Mouse (Mus musculus) large intestine, adult 2 months (tissue): ENCODE data around the gene Zmynd15. TPM values are rescaled to one million over a fixed set of nuclear protein-coding genes. Genes with fewer than 3 reads are reported as not detected.
A peak's percentile ranks its signal among the peaks of the same experiment; 100 is the strongest.

Source experiments
- DNase-seq: peaks from one replicate; pipeline ENCODE4 v3.0.0-alpha.2; 2012; ENCODE audit warnings: low read depth, low spot score
- whole genome bisulfite sequencing: fragments of 180-500 bp; shearing (Covaris S2); methylation state at CpG from one replicate; pipeline ENCODE4 v1.1.7; 2018; 5-methylcytosine and 5-hydroxymethylcytosine counted together
- polyA plus RNA-seq: library from polyadenylated mRNA; depleted of rRNA; stranded (reverse); fragments of >200 nt; gene quantifications from 2 replicates; pipeline ENCODE4 v1.2.3, GENCODE M21; 2012; rRNA removed

Gene Zmynd15
- polyA plus RNA-seq, 1 experiment, result 4.6 TPM

- DNase-seq, result no peak
- WGBS, result 50% methylated on average over 14 of the region's 14 CpGs
Observed at GRCm38 (mm10) chr11:70499566-70500475, 40.6 kb downstream of the Zmynd15 start.

- no peak for DNase-seq
- WGBS, result 46% methylated on average over 1 of the region's 1 CpGs
Observed at GRCm38 (mm10) chr11:70500476-70500812, 41.2 kb downstream of the Zmynd15 start.

DNA sequence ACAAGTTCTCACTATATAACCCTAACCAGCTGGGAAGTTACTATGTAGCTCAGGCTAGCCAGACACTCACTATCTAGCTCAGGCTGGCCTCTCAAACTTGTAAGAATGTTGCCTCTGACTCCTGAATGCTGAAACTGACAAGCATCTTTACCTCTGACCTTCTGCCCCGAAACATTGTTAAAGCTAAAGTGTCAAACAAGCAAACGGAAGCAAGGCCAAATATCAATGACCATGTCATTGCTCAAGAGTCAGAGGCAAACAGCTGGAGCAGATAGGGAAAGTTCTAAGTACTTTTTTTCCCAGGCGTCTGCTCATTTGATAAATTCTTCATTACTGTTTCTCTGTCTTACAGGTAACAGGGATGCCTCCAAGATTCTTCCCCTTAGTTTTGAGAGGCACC is 42.8 kb downstream of the Zmynd15 start:
- DNase-seq, result no peak
- 73% methylated on average over 3 of the region's 3 CpGs for WGBS

- 26% methylated on average over 9 of the region's 9 CpGs for WGBS
- no peak for DNase-seq
Observed at GRCm38 (mm10) chr11:70504970-70505369, 45.7 kb downstream of the Zmynd15 start, which contains the start of gene Tm4sf5. Gene Tm4sf5 (plus strand): TSS chr11:70505244.

GRCm38 (mm10) chr11:70506385-70506784 is 47.2 kb downstream of the Zmynd15 start:
- WGBS, result 7% methylated on average over 4 of the region's 4 CpGs
- peak; percentile 39 for DNase-seq

GRCm38 (mm10) chr11:70506962-70507515 is 47.8 kb downstream of the Zmynd15 start:
- DNase-seq, result no peak
- 79% methylated on average over 7 of the region's 7 CpGs for WGBS

GRCm38 (mm10) chr11:70509753-70510564 is 50.7 kb downstream of the Zmynd15 start:
- 27% methylated on average over 19 of the region's 19 CpGs for WGBS

DNA sequence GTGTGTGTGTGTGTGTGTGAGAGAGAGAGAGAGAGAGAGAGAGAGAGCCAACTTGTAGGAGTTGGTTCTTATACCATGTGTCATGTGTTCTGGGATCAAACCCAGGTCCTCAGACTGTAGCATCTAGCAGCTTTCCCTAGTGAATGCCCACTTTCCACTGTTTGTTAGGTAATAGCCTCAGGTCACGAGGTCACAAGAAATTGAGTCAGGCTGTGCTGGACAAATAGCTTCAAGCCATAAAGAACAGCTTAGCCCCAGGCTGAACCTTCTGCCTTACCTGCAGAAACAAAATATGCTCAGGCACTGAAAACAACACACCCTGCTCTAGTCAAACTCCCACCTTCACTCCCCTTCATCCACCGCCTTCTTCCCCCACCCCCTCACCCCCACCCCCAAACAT is 52.0 kb downstream of the Zmynd15 start:
- no peak for DNase-seq
- 85% methylated on average over 2 of the region's 2 CpGs for WGBS

More at GRCm38 (mm10) chr11:70509753-70510564, 50.7 kb downstream of the Zmynd15 start:
- DNase-seq, result no peak

DNA sequence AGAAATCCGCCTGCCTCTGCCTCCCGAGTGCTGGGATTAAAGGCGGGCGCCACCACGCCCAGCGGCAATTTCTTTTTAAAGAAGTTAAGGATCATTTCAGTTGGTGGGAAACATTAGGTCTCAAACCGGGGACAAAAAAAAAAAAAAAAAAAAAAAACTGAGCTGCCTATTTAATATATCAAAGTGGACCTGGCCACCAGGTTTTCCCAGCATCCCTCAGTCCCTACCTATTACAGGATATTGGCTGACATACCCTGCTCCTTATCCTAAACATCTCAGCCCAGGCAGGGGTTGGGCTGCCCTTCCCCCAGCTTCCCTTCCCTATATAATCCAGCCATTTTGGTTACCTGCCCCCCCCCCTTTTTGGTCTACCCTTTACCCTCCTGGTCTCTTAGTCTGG is 52.6 kb downstream of the Zmynd15 start:
- no peak for DNase-seq
- 92% methylated on average over 7 of the region's 7 CpGs for WGBS

GRCm38 (mm10) chr11:70512709-70513342 is 53.6 kb downstream of the Zmynd15 start:
- no peak for DNase-seq
- WGBS, result 82% methylated on average over 7 of the region's 7 CpGs

GRCm38 (mm10) chr11:70513520-70513919 is 54.3 kb downstream of the Zmynd15 start:
- no peak for DNase-seq
- 64% methylated on average over 11 of the region's 11 CpGs for WGBS

DNA sequence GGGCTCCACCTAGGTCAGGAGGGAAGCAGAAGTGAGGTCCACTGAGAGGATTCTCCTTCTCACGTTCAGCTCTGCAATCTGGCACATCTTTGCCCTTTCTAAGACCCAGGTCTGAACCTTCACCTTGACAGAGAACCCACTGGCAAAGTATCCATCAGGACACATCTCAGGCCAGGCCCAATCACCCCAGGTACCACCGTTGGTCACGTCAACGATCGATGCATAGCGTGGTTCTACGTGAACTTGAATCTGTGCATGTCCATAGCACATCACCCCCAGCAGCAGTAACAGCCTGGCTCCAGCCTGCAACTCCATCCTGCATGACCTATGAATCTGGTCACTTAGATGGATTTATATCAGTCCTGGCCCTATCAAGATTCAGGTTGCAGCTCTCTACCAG is 55.1 kb downstream of the Zmynd15 start, which contains the start of gene Vmo1:
TSS of gene Vmo1 (minus strand) at position 329 of the 400 bp plus-strand sequence.
- 92% methylated on average over 7 of the region's 7 CpGs for WGBS
- no peak for DNase-seq

Other genes with a start within 250 kb of the Zmynd15 start
- gene Slc16a11, start 246.7 kb upstream of the Zmynd15 start, polyA plus RNA-seq, result 4.5 and 5.3 TPM in 2 replicates
- 3.8 and 5.3 TPM in 2 replicates for gene Slc16a13, start 238.4 kb upstream of the Zmynd15 start, polyA plus RNA-seq
- 1.2 and 1.5 TPM in 2 replicates for gene Bcl6b, start 229.6 kb upstream of the Zmynd15 start, polyA plus RNA-seq
- 53.9 and 65.7 TPM in 2 replicates for gene 0610010K14Rik, start 221.5 kb upstream of the Zmynd15 start, polyA plus RNA-seq
- 6.0 and 6.1 TPM in 2 replicates for gene Gm21988, start 219.6 kb upstream of the Zmynd15 start, polyA plus RNA-seq
- gene Rnasek, start 219.6 kb upstream of the Zmynd15 start, polyA plus RNA-seq, result 163 and 175 TPM in 2 replicates
- gene Alox12, start 204.1 kb upstream of the Zmynd15 start, polyA plus RNA-seq, result 1.1 and 1.4 TPM in 2 replicates
- 0.33 and 0.48 TPM in 2 replicates for gene Alox12e, start 136.8 kb upstream of the Zmynd15 start, polyA plus RNA-seq
- 1.3 and 4.1 TPM in 2 replicates for gene Alox15, start 107.4 kb upstream of the Zmynd15 start, polyA plus RNA-seq
- 11.9 and 12.4 TPM in 2 replicates for gene Pelp1, start 49.4 kb upstream of the Zmynd15 start, polyA plus RNA-seq
- 31.7 and 36.2 TPM in 2 replicates for gene Arrb2, start 26.8 kb upstream of the Zmynd15 start, polyA plus RNA-seq
- gene Med11, start 7.5 kb upstream of the Zmynd15 start, polyA plus RNA-seq, result 28.0 and 31.7 TPM in 2 replicates
- gene Cxcl16, start 551 bp downstream of the Zmynd15 start, polyA plus RNA-seq, result 31.8 and 40.5 TPM in 2 replicates
- gene Tm4sf5, start 45.8 kb downstream of the Zmynd15 start, polyA plus RNA-seq, result 168 and 625 TPM in 2 replicates
- gene Vmo1, start 55.2 kb downstream of the Zmynd15 start, polyA plus RNA-seq, result 0.19 TPM in 1 of 2 replicates, not detected in the other
- gene Gltpd2, start 59.8 kb downstream of the Zmynd15 start, polyA plus RNA-seq, result 0.98 and 4.7 TPM in 2 replicates
- 394 and 397 TPM in 2 replicates for gene Psmb6, start 65.9 kb downstream of the Zmynd15 start, polyA plus RNA-seq
- gene Gm40193, start 73.5 kb downstream of the Zmynd15 start, polyA plus RNA-seq, result not detected in 2 replicates
- gene Pld2, start 80.6 kb downstream of the Zmynd15 start, polyA plus RNA-seq, result 15.4 and 30.5 TPM in 2 replicates
- gene Mink1, start 103.4 kb downstream of the Zmynd15 start, polyA plus RNA-seq, result 41.3 and 75.5 TPM in 2 replicates
- not detected in 2 replicates for gene 4930544D05Rik, start 156.4 kb downstream of the Zmynd15 start, polyA plus RNA-seq
- 0.07 and 0.15 TPM in 2 replicates for gene Chrne, start 159.8 kb downstream of the Zmynd15 start, polyA plus RNA-seq
- gene Gp1ba, start 179.7 kb downstream of the Zmynd15 start, polyA plus RNA-seq, result 0.04 TPM in 1 of 2 replicates, not detected in the other
- gene Rnf167, start 187.8 kb downstream of the Zmynd15 start, polyA plus RNA-seq, result 76.9 and 101 TPM in 2 replicates
- 118 and 151 TPM in 2 replicates for gene Slc25a11, start 188.0 kb downstream of the Zmynd15 start, polyA plus RNA-seq
- 2,199 and 2,395 TPM in 2 replicates for gene Pfn1, start 195.2 kb downstream of the Zmynd15 start, polyA plus RNA-seq
- gene Eno3, start 197.8 kb downstream of the Zmynd15 start, polyA plus RNA-seq, result 19.9 and 31.2 TPM in 2 replicates
- gene Spag7, start 210.0 kb downstream of the Zmynd15 start, polyA plus RNA-seq, result 35.9 and 39.8 TPM in 2 replicates
- gene Camta2, start 228.7 kb downstream of the Zmynd15 start, polyA plus RNA-seq, result 48.8 and 53.2 TPM in 2 replicates
- gene Inca1, start 240.7 kb downstream of the Zmynd15 start, polyA plus RNA-seq, result 0.95 and 0.99 TPM in 2 replicates
- 62.0 and 74.5 TPM in 2 replicates for gene Kif1c, start 241.1 kb downstream of the Zmynd15 start, polyA plus RNA-seq